Mouse (Mus musculus) splenic B cell, adult 2 months (primary cell): ENCODE measurements at regions not wholly inside any gene's neighbourhood (a gene's known extent, or its start where the extent isn't known, plus 50 kb on each side); places are given as distances from the start of the nearest gene placed in this dataset.

ENCODE experiments used
- DNase-seq: peaks from one replicate; pipeline ENCODE4 v3.0.0-alpha.2; 2011; ENCODE audit warnings: low read depth, low spot score
- H3K27me3 ChIP-seq: 2 replicates; pipeline ENCODE4 v1.6.1; 2012; ENCODE audit warnings: mild to moderate bottlenecking, low read length, moderate library complexity, mixed read lengths; ENCODE audit not compliant: control insufficient read depth, poor library complexity, insufficient read depth, severe bottlenecking
- H3K36me3 ChIP-seq: 2 replicates; pipeline ENCODE4 v1.6.1; 2012; ENCODE audit warnings: mild to moderate bottlenecking, low read length, moderate library complexity, mixed read lengths; ENCODE audit not compliant: control insufficient read depth, poor library complexity, insufficient read depth, severe bottlenecking

DNA sequence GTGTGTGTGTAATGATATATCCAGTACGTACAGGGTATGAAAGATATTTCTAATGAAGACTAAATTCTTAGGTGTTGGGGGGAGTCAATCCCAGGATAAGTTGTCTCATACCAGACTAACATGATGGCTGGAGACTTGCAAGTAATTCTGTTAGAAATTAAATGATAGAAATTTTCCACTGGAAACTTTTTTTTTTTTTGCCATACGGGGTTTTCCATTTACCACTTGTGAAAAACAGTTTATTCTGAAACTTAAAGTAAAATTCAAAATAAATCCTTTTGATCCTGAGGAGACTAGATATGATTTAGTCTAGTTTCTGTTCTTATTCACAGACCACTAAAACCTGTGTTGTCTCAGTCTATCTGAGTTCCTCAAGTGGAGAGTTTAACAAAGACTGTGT is 119.5 kb upstream of the Mmadhc start:
- Histone ChIP-seq H3K36me3 (no peaks in the 10 kb centered on the region), H3K27me3 (no peaks in the 10 kb centered on the region)
- DNase-seq: no peak

DNA sequence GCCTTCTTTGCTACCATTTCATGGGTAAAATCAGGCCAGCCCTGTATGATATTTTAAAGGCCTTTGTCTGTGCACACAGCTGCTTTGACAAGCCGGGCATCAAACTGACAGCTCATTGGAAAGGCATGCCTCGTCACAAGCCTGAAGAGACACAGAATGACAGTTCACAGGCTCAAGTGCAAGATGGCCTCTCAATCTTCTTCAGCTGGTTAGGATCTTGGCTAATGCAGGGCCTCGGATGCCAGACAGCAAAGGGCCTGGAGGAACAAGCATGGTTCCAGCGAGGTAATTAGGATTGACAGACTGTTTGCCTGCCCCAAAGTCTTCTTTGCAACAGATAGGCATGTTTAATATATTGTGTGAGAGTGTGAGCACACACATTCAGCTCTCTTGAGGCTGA is 109.3 kb upstream of the Mmadhc start:
- DNase-seq: no peak
- Histone ChIP-seq H3K36me3 (no peaks in the 10 kb centered on the region), H3K27me3 (no peaks in the 10 kb centered on the region)

DNA sequence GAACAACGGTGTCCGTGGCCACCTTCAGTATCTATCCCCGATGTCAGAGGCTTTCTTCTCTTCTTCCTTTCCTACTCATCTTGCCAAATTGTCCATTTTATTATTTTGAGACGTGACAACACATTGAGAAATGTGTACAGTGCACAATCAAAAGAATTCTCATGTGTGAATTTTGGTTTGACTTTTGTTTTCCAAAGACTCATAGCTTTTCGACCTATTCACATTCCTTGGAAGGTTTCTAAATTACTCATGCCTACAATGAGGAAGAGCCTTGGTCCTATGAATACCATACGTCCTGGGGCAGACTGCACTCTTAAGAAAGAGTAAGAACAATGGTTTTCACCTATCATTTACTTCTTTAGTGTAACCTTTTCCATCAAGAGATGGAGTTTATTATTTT is 106.5 kb upstream of the Mmadhc start:
- Histone ChIP-seq H3K36me3 (no peaks in the 10 kb centered on the region), H3K27me3 (no peaks in the 10 kb centered on the region)
- DNase-seq: no peak

DNA sequence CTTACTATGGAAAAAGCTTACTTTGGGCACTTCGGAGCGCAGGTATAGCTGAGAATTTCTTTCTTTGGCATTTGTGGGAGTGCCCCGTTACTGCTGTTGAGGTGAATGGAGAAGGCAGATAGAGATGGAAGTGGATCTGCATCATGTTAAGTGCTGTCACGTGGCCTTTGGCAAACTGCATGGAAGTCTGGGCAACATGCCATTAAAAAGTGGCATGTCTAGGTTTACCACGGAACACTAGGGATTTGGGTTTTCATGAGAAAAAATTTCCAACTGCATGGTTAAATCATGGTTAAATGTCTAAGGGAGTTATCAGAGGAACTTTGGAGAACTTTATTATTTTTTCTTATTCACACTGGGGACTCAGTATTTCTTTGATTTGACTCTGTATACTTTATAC is 102.0 kb upstream of the Mmadhc start:
- Histone ChIP-seq H3K27me3 (no peaks in the 10 kb centered on the region), H3K36me3 (no peaks in the 10 kb centered on the region)
- DNase-seq: no peak

DNA sequence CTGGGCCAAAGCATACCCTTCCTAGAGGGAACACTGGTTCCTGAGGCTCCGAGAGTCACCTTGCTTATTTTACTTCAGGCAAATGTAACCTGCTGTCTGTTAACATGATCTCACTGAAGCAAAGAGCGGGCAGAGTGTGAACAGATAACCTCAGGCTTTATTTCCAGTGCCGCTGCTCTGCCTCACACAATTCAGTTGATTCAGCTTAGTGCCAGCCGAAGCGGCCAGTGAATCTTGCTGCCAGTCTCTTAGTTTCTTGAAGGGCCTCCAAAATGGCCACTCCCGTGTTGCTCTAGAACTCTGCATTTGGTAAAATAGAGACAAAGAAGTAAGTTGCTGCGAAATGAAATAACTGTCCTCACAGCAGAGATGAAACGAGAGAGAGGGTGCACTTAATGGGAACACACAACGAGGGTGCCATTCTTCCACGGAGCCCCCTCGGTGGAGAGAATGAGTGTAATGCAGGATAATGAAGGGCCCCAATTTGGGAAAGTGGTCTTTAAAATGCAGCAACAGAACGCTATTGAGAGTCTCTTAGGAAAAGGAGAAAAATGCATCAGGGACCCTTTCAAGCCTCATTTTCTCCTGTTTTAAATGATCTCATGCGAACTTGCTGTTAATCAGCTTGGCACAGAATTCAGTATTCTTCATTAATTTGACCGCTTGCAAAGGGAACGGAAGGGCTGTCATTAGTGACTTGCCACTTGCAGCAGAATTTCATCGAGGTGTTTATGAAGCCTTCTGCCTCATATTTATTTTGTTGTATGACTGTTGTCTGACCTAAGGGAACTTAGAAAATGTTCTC is 81.2 kb upstream of the Mmadhc start:
- DNase-seq: no peak
- Histone ChIP-seq H3K36me3 (no peaks in the 10 kb centered on the region), H3K27me3 (no peaks in the 10 kb centered on the region)

DNA sequence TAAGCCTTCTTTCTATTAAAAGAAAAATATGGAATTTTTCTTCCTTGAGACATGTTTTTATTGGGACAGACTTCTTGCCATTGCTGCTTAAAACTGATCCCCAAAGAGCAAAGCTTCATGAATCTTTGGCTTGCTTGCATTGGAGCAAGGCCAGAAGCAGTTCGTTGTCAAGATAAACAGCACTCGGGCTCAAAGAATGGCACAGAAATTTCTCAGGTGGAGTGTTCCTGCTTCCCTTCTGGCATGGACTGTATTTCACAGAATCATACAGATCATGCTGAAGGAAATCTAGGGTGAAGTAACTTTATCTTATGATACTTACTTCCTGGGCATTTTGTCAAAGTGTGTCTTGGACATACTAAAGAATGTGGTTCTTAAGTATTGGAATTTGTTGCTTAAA is 77.0 kb upstream of the Mmadhc start:
- no peaks in the 10 kb centered on the region for H3K27me3 ChIP-seq
- no peaks in the 10 kb centered on the region for H3K36me3 ChIP-seq
- no peak for DNase-seq

DNA sequence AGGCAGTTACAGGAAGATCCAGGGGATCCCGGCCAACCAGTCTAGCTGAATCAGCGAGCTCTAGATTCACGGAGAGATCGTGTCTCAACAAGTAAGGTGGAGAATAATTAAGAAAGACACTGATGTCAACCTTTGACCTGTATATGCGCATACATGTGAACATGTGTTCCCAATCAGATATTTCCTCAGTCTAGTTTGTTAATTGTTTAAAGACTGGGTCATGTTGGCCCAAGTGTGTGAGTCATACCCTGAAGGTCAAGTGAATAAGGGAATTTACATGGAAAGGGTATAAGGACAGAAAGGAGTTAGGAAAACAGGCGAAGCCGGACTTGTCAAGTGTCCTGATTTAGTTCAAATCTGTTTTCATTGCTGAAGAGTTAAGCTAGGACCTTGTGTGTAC is 76.4 kb upstream of the Mmadhc start:
- no peaks in the 10 kb centered on the region for H3K27me3 ChIP-seq
- no peaks in the 10 kb centered on the region for H3K36me3 ChIP-seq
- DNase-seq: no peak

DNA sequence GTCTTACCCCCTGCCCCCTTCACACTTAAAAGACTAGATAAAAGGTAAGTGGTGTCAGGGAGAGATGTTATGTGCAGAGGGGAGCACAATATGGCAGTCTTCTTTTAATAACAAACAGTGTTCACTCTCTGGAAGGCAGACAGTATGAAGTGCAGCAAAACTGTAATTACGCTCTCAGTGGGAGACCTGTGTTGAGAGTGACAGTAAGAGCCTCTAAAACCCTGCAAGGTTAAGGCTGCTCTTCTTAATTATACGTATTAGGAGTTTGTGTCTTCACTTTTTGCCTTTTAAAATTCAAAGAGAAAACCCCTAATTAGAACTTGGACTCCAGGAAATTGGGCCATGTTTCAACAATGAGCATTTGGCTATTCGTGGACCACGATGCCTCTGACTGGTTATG is 72.2 kb upstream of the Mmadhc start:
- no peaks in the 10 kb centered on the region for H3K36me3 ChIP-seq
- DNase-seq: no peak
- no peaks in the 10 kb centered on the region for H3K27me3 ChIP-seq

DNA sequence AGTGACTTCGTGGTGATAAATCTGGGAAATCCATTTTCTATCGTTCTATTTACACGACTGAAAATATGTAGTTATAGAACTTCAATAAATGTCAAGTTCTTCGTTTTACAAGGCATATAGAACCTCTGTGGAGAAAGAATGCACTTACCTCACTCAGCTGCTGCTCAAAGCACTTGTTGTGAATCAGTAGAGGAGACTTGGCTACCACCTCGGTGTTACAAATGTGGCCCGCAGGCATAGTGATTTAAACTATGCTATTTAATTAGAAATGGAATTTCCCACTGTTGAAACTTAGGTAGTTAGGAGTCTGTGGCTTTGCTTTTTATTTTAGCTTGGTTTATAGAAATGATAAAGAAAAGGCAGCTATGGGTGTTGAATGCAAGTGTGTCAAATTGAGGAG is 71.8 kb upstream of the Mmadhc start:
- DNase-seq: no peak
- Histone ChIP-seq H3K36me3 (no peaks in the 10 kb centered on the region), H3K27me3 (no peaks in the 10 kb centered on the region)

DNA sequence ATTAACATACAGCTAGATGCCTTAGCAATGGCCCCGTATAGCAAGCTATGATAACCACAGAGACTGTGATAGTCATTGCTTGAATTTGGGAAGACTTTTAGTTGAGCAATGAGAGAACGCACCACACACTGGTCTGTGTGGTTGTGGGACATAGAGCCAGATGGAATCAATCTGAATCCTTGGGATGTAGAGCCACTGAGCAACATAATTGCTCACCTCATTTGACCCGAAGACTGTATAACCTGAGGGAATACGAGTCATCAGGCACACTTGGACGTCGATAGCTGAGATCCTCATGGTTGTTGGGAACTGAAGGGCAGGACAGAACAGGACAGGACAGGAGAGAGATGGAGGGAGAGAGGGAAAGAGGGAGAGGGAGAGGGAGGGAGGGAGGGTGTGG is 68.6 kb upstream of the Mmadhc start:
- no peaks in the 10 kb centered on the region for H3K27me3 ChIP-seq
- no peaks in the 10 kb centered on the region for H3K36me3 ChIP-seq
- no peak for DNase-seq

DNA sequence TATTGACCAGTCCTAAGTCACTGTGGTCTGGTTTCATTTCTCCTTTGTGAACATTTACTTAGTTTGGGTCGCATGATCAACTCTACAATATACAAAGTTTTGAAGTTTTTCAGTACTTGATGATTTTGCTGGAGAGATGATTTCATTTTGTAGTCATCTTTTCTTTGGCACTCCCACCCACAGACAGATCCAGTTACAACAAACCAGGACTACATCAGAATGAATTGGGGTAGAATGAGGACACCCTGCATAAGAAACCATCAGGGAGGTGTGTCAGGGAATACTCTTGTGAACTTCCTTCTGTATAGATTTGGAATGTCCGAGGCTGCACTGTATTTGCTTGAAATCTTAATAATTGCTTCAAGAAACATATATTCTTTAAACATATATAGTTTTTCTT is 59.5 kb upstream of the Mmadhc start:
- no peak for DNase-seq
- no peaks in the 10 kb centered on the region for H3K36me3 ChIP-seq
- no peaks in the 10 kb centered on the region for H3K27me3 ChIP-seq

DNA sequence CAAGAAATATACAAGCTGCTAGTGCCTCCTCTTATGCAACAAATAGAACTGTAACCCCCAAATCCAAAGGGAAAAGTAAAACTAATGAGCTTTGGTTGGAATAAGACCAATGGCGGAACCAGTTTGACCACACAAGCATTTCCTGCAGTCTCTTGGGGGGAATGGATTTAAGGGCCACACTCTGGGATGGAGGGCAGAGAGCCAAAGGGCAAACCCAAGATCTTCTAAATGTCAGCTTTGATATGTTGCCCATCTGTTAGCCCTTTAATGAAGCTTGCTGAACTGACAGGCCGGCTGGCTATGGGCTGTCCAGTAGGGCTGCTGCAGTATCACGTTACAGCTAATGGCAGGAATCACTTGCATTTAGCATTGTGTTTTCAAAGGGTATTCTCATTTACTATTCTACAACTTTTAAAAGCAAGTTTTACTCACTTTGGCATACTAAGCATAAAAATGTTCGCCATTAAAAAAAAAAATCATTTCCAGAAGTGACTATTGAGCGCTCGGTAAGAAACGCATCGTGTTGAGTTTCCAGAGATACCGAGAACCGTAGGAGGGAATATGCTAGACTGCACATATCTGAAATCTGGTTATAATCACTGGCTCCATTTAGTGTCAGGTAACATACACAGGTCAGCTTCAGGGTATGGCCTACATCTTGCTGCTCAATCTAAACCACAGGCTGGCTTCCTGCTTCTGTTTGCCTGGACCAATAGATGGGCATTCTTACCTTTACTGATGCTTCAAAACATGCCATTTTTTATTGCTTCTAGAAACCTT is 51.1 kb upstream of the Mmadhc start:
- Histone ChIP-seq H3K36me3 (no peaks in the 10 kb centered on the region), H3K27me3 (no peaks in the 10 kb centered on the region)
- no peak for DNase-seq
